Mouse (Mus musculus): Measurements from ENCODE around the gene Inpp5a. TPM values are rescaled to one million over a fixed set of nuclear protein-coding genes. Genes with fewer than 3 reads are reported as not detected.

The Inpp5a gene
- total and polyA plus RNA-seq, 2 experiments from 2014 or later = 15.1 to 21.2 TPM

DNA sequence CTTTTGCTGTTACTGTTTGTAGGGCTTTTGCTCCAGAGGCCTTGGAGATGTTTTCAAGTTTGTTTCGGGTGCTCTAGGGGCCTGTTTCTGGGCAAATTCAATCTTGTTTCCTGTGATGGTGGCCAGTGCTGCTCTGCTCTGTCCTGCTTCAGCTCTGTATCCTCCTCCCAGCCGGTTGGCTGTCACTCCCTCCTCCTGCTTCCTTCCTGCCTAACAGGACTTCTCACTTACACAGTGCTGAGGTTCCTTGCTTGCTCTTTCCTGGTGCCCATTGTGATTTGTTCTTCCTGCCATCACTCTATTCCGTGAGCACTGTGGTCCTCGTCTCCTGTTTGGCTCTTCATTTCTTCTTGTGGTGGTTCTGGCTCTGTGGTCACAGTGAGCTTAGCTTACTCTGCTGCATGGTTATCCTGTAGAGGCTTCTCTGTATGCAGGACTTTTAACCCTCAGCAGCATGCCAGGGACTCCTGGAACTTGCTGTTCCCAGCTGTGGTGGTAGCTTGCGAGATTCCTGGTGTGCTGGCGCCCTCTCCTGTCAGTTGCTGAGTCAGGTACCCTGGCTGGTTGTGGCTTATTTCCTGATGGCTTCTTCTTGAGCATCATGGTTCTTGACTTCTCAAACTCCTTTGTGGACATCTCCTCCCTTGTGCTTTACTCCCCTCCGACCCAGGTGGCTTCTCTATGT, 84.1 kb downstream of the Inpp5a start:
- H3K4me2 ChIP-seq (ENCODE audit: low read depth, low read length, poor library complexity, severe bottlenecking) = no peak overlapping the region
- ATAC-seq (ENCODE audit: low FRiP score) (peak; percentile 71; the same call in 1 of the 2 replicates), DNase-seq (ENCODE audit: low spot score) (peak; percentile 90)
- 29% methylated on average over 7 of the region's 7 CpGs for WGBS
- H3K36me3 ChIP-seq (ENCODE audit: insufficient read depth, low read length) = no peaks in the 10 kb centered on the region
- no peaks in the 10 kb centered on the region for H3K27me3 ChIP-seq (ENCODE audit: insufficient read depth, low read length)
- H3K27ac ChIP-seq (ENCODE audit: low read depth, low read length) = no peak overlapping the region
- no peak overlapping the region for H3K4me3 ChIP-seq (ENCODE audit: low read depth, low read length)
- no peaks in the 10 kb centered on the region for H3K4me1 ChIP-seq (ENCODE audit: insufficient read depth, low read length)
- TF ChIP-seq CTCF (IDR thresholded peaks at IDR 0.05) = peak; percentile 94
- no peak overlapping the region for H3K9ac ChIP-seq (replicated peaks; ENCODE audit: low read length, poor library complexity, severe bottlenecking)
- no peaks in the 10 kb centered on the region for H3K9me3 ChIP-seq (ENCODE audit: low read length)

GRCm38 (mm10) chr7:139475896-139476295, 87.0 kb downstream of the Inpp5a start:
- Histone ChIP-seq H3K4me3 (ENCODE audit: low read depth, low read length) (no peak overlapping the region), H3K27me3 (ENCODE audit: insufficient read depth, low read length) (no peaks in the 10 kb centered on the region)
- 53% methylated on average over 4 of the region's 4 CpGs for WGBS

GRCm38 (mm10) chr7:139476700-139477099, 87.8 kb downstream of the Inpp5a start:
- WGBS = 72% methylated on average over 2 of the region's 2 CpGs
- no peak overlapping the region for H3K27ac ChIP-seq (ENCODE audit: low read depth, low read length)
- ATAC-seq (ENCODE audit: low FRiP score) = no peak
- no peak for TF ChIP-seq CTCF (IDR thresholded peaks at IDR 0.05)
- H3K9ac ChIP-seq (replicated peaks; ENCODE audit: low read length, poor library complexity, severe bottlenecking) = no peak overlapping the region
- no peaks in the 10 kb centered on the region for H3K4me1 ChIP-seq (ENCODE audit: insufficient read depth, low read length)
- H3K27me3 ChIP-seq (ENCODE audit: insufficient read depth, low read length) = no peaks in the 10 kb centered on the region
- no peak overlapping the region for H3K4me3 ChIP-seq (ENCODE audit: low read depth, low read length)
- no peaks in the 10 kb centered on the region for H3K9me3 ChIP-seq (ENCODE audit: low read length)
- H3K4me2 ChIP-seq (ENCODE audit: low read depth, low read length, poor library complexity, severe bottlenecking) = no peak overlapping the region
- DNase-seq (ENCODE audit: low spot score) = no peak
- no peaks in the 10 kb centered on the region for H3K36me3 ChIP-seq (ENCODE audit: insufficient read depth, low read length)

More at GRCm38 (mm10) chr7:139475896-139476295, 87.0 kb downstream of the Inpp5a start:
- Histone ChIP-seq H3K27ac (ENCODE audit: low read depth, low read length) (no peak overlapping the region), H3K36me3 (ENCODE audit: insufficient read depth, low read length) (no peaks in the 10 kb centered on the region), H3K9ac (replicated peaks; ENCODE audit: low read length, poor library complexity, severe bottlenecking) (no peak overlapping the region), H3K4me2 (ENCODE audit: low read depth, low read length, poor library complexity, severe bottlenecking) (no peak overlapping the region), H3K4me1 (ENCODE audit: insufficient read depth, low read length) (no peaks in the 10 kb centered on the region), H3K9me3 (ENCODE audit: low read length) (no peaks in the 10 kb centered on the region)
- no peak for ATAC-seq (ENCODE audit: low FRiP score)
- DNase-seq (ENCODE audit: low spot score) = no peak
- TF ChIP-seq CTCF (IDR thresholded peaks at IDR 0.05) = peak; percentile 59

GRCm38 (mm10) chr7:139477748-139478147, 88.8 kb downstream of the Inpp5a start:
- DNase-seq (ENCODE audit: low spot score) = no peak
- H3K4me3 ChIP-seq (ENCODE audit: low read depth, low read length) = no peak overlapping the region
- TF ChIP-seq CTCF (IDR thresholded peaks at IDR 0.05) = no peak
- no peaks in the 10 kb centered on the region for H3K36me3 ChIP-seq (ENCODE audit: insufficient read depth, low read length)
- H3K27me3 ChIP-seq (ENCODE audit: insufficient read depth, low read length) = no peaks in the 10 kb centered on the region
- no peaks in the 10 kb centered on the region for H3K4me1 ChIP-seq (ENCODE audit: insufficient read depth, low read length)
- no peak overlapping the region for H3K27ac ChIP-seq (ENCODE audit: low read depth, low read length)
- H3K4me2 ChIP-seq (ENCODE audit: low read depth, low read length, poor library complexity, severe bottlenecking) = no peak overlapping the region
- H3K9me3 ChIP-seq (ENCODE audit: low read length) = no peaks in the 10 kb centered on the region
- WGBS = 88% methylated on average over 3 of the region's 3 CpGs
- H3K9ac ChIP-seq (replicated peaks; ENCODE audit: low read length, poor library complexity, severe bottlenecking) = no peak overlapping the region
- ATAC-seq (ENCODE audit: low FRiP score) = no peak

DNA sequence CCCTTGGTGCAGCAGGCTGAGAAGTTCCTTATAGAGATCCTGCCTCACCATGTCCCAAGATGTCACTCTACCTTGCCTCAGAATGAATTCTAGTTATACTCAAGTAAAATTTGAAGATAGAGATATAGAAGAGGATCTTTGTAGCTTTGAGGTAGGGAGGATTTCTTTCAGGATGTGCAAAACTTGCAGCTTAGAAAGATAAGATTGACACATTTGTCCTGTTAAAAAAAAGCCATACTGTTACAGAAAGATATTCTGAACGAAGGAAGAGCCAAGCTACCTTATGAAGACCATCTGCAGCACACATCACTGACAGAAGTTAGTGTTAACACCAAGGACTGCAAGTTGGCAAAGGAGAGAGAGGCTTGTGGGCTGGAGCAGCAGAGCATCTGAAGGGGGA, 90.2 kb downstream of the Inpp5a start:
- Histone ChIP-seq H3K4me2 (ENCODE audit: low read depth, low read length, poor library complexity, severe bottlenecking) (no peak overlapping the region), H3K27me3 (ENCODE audit: insufficient read depth, low read length) (no peaks in the 10 kb centered on the region), H3K9me3 (ENCODE audit: low read length) (no peaks in the 10 kb centered on the region), H3K4me1 (ENCODE audit: insufficient read depth, low read length) (no peaks in the 10 kb centered on the region), H3K36me3 (ENCODE audit: insufficient read depth, low read length) (peaks cover 3% of the 10 kb centered on the region; the same call in 1 of the 2 replicates), H3K9ac (replicated peaks; ENCODE audit: low read length, poor library complexity, severe bottlenecking) (no peak overlapping the region), H3K4me3 (ENCODE audit: low read depth, low read length) (no peak overlapping the region), H3K27ac (ENCODE audit: low read depth, low read length) (no peak overlapping the region)
- no peak for DNase-seq (ENCODE audit: low spot score)
- WGBS = 77% methylated on average over 1 of the region's 1 CpGs
- ATAC-seq (ENCODE audit: low FRiP score) = no peak
- no peak for TF ChIP-seq CTCF (IDR thresholded peaks at IDR 0.05)

DNA sequence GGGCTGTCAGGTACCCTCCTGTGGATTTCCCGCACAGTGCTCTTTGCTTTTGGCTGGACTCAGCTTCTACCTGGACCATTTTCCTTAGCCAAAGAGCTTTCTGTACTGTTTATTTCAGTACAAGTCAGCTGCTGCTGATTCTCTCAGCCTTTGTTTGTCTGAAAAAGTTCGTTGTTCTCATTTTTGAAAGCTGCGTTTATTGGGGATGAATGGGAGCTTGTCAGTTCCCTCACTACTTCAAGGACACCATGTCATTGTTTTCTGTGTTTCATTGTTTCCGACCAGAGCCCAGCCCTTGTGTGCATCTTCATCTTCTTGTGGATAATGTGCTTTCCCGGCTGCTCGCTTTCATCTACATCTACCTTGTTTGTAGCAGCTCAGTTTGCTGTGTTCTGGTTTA, 90.7 kb downstream of the Inpp5a start:
- H3K9ac ChIP-seq (replicated peaks; ENCODE audit: low read length, poor library complexity, severe bottlenecking) = no peak overlapping the region
- 73% methylated on average over 6 of the region's 6 CpGs for WGBS
- no peak overlapping the region for H3K4me3 ChIP-seq (ENCODE audit: low read depth, low read length)

More for the DNA sequence above, 90.7 kb downstream of the Inpp5a start:
- DNase-seq (ENCODE audit: low spot score) (no peak), ATAC-seq (ENCODE audit: low FRiP score) (no peak)
- no peak overlapping the region for H3K27ac ChIP-seq (ENCODE audit: low read depth, low read length)
- no peak overlapping the region for H3K4me2 ChIP-seq (ENCODE audit: low read depth, low read length, poor library complexity, severe bottlenecking)
- H3K36me3 ChIP-seq (ENCODE audit: insufficient read depth, low read length) = peaks cover 3% of the 10 kb centered on the region; the same call in 1 of the 2 replicates
- no peaks in the 10 kb centered on the region for H3K9me3 ChIP-seq (ENCODE audit: low read length)
- TF ChIP-seq CTCF (IDR thresholded peaks at IDR 0.05) = no peak
- no peaks in the 10 kb centered on the region for H3K27me3 ChIP-seq (ENCODE audit: insufficient read depth, low read length)
- no peaks in the 10 kb centered on the region for H3K4me1 ChIP-seq (ENCODE audit: insufficient read depth, low read length)
